Mouse (Mus musculus): Measurements from ENCODE around the gene Fbxo9. TPM values are rescaled to one million over a fixed set of nuclear protein-coding genes. Genes with fewer than 3 reads are reported as not detected.
A peak's percentile ranks its signal among the peaks of the same experiment; 100 is the strongest.
"Not testable (repeated sequence)": the region's sequence is repeated elsewhere in the genome, so short reads cannot be mapped to it uniquely, and the experiment has no call there.

Gene Fbxo9
- total RNA-seq, 2 experiments from 2014 or later, result 65.4 to 70.7 TPM

DNA sequence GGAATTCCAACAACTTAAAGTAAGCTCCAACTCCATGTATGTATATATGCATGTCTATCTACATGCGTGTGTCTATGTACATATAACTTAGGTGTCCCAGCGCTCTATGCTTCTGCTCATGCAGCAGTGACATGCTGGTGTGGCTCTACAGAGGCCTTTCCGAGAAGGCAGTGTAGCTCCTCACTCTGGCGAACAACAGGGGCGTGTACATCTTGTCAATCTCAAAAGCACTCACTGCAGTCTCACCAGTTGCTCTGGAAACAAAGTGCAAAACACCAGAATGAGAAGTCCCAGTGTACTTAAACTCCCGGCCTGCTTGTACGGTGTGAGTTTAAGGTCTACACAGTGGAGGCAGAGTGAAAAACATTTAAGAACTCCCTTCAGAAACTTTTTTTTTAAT, 27.0 kb downstream of the Fbxo9 start:
- intact Hi-C loops (cut with DNase I), result no loop called here
- no peak for DNase-seq

DNA sequence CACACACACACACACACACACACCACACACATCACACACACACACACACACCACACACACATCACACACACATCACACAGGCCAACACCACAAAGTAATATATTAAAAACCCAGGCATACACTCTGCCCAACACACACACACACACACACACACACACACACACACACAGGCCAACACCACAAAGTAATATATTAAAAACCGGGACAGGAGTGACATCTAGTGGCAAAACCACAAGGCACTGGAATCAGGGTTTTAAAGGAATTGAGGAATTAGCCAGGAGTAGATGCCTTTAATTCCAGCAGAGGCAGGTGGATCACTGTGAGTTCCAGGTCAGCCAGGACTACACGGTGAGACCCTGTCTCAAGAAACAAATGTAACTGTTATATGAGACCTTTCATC, 30.6 kb downstream of the Fbxo9 start:
- intact Hi-C loops (cut with DNase I), result no loop called here
- no peak for DNase-seq

DNA sequence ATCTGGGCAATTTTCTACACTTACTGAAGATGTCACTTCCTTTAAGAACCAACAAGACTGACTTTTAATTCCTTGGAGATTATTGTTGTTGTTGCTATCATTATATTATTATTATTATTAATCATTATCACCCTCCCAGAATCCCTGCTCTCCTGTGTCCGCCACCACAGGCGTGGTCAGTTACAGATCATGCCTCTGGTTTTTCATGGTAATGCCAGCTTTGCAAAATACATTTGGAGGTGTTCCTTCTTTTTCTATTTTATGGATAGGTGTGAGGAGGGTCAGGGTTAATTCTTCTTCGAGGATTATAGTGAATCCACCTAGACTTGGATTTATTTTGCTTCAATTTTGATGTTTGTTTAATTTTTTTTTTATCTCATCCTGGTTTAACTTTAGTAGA, 33.6 kb downstream of the Fbxo9 start:
- intact Hi-C loops (cut with DNase I), result no loop called here
- no peak for DNase-seq

DNA sequence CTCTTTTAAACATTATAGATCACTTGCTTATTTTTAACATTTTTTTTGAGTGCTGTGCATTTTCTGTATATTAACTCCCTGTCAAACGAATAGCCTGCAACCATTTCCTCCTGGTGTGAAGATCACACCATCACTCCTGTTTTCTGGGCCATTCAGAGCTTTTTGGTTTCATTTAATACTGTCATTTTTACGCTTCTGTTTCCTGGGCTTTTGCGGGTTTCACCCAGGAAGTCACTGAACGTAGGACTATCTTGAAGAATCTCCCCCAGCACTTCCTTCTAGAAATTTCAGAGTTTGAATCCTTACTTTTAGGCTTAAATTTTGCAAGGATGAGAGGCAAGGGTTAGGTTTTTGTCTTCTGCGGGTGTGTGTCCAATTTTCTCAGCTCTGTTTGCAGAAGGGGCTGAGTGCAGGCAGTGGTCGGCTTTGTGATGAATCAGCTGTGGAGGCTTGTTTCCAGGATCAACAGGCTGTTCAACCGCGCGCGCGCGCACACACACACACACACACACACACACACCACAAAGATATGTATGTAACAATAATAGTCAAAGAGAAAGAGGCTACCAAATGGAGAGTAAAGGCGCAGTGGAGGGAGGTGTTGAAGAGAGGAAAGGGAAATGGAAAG, 35.0 kb downstream of the Fbxo9 start:
- DNase-seq, result no peak
- intact Hi-C loops (cut with DNase I), result no loop called here

DNA sequence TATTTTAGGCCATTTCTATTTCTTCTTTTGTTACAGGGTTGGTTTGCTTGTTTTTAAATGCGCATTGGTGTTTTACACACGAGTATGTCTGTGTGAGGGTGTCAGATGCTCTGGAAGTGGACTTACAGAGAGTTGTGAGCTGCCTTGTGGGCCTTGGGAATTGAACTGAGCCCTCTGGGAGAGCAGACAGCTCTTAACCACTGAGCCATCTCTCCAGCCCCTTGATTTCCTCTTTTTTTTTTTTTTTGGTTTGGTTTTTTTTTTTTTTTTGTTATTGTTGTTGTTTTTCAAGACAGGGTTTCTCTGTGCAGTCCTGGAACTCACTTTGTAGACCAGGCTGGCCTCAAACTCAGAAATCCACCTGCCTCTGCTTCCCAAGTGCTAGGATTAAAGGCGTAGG, 35.6 kb downstream of the Fbxo9 start:
- intact Hi-C loops (cut with DNase I), result not testable (repeated sequence)

DNA sequence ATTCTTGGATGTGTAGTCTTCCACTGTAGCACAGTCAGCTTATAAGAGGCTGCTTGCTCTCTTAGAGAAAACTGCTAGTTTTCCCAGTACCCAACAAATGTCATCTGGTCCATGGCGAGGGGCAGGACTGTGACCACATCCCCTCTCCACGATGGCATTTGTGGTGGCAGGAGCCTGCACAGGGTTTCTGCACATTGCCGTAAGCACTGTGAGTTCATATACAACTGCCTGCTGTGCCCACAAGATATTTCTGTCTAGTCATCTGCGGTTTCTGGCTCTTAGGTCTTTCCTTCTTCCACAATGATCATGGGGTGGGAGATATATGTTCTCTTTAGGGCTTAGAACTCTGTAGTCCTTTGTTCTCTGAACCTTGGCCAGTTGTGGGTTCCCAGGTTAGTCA, 37.2 kb downstream of the Fbxo9 start:
- intact Hi-C loops (cut with DNase I), result no loop called here
- no peak for DNase-seq

More for the DNA sequence above, 35.6 kb downstream of the Fbxo9 start:
- DNase-seq, result not testable (repeated sequence)

DNA sequence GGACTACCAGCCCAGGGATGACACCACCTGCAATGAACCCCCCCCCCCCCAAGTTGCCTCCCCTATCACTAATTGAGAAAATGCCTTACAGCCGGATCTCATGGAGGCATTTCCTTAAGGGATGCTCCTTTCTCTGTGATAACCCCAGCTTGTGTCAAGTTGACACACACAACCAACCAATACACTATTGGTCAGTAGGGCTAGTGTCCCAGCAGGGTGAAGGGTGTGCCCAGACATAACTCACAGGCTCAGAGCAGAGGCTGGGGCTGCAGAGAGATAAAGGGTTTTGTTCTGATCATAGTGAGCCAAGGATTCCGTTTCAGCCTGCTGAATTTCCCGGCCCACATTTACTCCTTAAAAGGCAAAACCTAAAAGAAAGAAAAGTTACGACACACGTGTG, 38.4 kb downstream of the Fbxo9 start:
- DNase-seq, result no peak
- intact Hi-C loops (cut with DNase I), result no loop called here

DNA sequence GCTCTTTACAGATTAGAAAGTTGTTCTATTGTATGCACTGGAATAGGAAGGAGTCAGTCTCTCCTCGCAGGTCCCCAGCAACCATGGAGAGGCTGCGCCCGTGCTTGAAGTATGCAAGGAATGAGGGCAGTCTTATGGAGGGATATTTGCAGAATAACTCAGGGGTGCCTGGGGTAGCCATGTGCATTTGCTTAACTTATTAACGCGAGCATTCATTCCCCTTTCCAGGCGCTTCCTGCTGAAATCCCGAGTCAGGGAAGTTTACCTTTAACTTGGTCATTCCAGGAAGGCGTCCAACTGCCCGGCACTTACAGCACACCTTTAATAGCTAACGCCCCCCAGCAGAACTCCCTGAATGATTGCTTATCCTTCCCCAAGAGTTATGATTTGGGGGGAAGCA, 44.7 kb downstream of the Fbxo9 start:
- DNase-seq, result no peak
- intact Hi-C loops (cut with DNase I), result no loop called here

DNA sequence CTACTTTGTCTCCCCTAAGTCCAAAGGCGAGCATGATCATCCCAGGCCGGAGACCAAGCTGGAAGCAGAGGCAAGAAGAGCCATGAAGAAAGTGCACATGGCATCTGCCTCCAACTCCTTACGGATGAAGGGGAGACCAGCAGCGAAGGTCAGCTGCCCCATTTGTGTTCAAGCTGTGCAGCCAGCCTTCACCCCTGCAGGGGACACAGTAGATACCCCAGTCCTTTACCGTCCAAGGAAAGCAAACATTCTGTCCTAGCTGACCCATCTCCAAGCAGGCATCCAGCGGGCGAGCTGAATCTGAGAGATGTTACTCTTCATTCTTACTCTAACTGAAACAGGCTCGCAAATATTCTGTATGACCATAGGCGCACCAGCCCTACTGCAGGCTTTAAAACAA, 46.5 kb downstream of the Fbxo9 start:
- no peak for DNase-seq
- intact Hi-C loops (cut with DNase I), result no loop called here

DNA sequence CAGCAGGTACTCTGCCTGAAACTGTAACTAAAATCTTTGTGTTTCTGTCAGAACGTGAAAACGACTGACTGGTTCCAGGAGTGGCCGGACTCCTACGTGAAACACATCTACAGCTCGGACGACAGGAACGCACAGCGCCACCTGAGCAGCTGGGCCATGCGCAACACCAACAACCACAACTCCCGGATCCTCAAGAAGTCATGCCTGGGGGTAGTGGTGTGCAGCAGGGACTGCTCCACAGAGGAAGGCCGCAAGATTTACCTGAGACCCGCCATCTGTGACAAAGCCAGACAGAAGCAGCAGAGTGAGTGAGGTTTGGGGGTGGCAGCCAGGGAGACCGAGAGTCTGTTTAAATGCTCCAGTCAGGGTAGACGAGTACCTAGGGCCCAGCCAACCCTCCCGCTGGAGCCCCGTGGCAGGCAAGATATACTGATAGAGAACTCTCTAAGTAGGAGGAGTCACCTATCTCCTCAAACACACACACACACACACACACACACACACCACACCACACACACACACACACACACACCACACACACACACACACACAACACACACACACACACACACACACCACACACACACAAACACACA, 49.2 kb downstream of the Fbxo9 start:
- intact Hi-C loops (cut with DNase I), result no loop called here

DNA sequence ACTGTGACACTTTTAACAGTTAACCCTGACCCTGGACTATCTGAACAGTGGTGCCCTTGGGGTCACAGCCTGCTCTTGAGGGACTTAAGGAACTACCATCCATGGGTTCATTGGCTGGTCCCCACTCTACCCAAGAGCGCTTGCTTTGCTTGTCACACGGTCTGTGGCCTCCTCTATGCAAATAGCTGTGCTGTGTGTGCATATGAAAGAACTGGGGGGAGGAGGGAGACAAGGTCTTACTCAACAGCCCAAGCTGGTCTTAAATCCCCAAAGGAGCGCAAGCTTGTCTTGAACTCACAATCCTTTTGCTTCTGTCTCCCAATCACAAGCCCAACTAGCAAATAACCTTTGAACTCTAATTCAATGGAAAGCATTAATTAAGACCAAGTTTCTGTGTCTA, 54.6 kb downstream of the Fbxo9 start:
- no peak for DNase-seq

More for the DNA sequence above, 49.2 kb downstream of the Fbxo9 start:
- no peak for DNase-seq

DNA sequence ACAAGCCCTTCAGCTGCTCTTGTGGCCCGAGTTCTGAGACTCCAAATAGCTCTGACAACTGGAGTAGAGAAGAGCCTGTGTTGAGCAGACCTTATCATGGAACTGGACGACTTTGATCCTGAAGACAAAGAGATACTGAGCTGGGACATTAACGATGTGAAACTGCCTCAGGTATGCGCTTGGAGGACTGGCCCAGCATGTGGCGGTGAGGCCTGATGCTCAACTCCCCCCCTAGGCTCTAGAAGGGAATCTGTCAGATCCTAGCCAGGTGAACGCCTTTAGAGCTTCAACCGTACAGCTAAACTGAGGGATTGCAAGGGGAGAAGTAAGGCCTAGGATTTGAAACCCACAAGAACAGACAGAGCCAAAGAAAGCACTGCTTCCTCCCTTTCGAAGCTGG, 55.0 kb downstream of the Fbxo9 start:
- intact Hi-C loops (cut with DNase I), result no loop called here
- no peak for DNase-seq

More for the DNA sequence above, 54.6 kb downstream of the Fbxo9 start:
- intact Hi-C loops (cut with DNase I), result no loop called here

DNA sequence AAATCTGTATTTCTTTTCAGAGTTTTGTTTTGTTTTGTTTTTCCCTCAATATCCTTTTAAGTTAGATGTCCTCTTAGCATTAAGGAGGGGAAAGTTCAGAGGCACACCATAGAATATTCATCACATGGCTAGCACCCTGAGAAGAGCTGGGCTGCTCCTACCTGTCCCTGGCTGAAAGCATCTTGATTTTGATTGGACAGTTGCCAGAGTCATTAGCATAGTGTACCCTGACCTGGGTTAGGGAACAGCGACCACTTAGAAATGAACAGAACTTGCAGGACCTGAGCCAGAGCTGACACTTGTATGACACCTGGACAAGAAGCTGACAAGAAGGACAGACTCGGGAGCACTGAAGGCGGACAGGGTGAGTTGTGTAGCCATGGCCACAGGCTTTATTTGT, 57.2 kb downstream of the Fbxo9 start, which contains the start of gene Gcm1:
Gene Gcm1, plus strand, starts transcription at position 248 of the 400 bp plus-strand sequence.
- intact Hi-C loops (cut with DNase I), result no loop called here
- no peak for DNase-seq

DNA sequence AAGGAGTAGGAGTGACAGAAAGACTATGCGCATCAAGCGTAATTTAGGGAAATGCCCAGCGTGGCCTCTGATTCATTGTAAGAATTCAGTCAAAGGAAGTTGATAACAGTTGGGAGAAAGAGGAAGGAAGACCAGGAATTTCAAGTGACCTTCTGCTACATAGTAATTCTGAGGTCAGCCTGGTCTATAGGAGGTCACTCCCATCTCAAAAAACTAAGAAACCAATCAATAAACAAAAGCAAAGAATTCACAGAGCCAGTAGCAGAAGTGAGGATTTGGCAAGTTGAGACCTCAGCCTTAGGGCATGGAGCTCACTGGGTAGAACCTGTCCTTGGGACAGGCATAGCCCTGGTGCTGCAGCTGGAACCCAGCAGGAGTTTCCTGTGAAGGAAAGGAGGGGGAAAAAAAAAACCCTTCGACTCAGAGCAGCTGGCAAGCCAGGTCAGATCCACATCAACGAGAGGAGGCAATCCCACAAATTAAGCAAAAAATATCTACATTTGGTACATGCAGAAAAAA, 58.4 kb downstream of the Fbxo9 start:
- intact Hi-C loops (cut with DNase I), result no loop called here
- DNase-seq, result no peak

DNA sequence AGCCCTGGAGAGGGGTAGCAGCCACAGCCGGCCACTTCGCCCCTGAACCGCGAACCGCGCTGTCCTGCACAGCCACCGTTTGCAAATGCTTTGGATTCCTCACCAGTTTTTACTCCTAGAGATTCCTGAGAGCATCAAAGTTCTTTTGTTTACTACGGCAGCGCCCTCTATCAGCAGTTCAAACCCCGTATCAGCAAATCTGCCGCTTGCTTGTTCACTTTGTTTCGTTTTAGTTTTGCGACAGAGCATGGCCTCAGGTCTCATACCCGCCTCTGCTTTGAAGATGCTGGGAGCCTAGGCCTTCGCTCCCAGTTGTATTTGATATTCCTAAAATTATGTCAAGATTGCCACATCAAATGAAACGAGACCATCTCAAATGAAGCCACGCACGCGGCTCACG, 62.1 kb downstream of the Fbxo9 start:
- intact Hi-C loops (cut with DNase I), result no loop called here
- no peak for DNase-seq

DNA sequence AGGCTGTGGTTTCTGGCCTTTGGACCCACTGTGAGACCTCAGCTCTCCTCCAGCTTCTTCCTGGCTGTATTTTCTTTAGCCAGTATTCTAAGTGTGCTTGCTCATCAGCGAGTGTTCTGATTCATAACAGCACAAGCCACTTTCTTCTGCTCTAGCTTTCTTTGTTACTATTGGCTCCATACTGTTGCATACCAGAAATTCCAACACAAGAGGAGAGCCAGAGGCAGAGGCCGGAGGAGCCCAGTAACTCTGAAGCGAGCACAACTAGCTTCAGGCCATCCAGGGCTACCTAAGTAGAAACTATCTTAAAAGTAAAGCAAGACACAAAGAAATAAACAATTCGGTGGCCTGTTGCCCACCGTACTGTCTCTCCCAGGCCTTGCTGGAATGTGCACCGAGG, 63.7 kb downstream of the Fbxo9 start:
- no peak for DNase-seq
- intact Hi-C loops (cut with DNase I), result no loop called here

DNA sequence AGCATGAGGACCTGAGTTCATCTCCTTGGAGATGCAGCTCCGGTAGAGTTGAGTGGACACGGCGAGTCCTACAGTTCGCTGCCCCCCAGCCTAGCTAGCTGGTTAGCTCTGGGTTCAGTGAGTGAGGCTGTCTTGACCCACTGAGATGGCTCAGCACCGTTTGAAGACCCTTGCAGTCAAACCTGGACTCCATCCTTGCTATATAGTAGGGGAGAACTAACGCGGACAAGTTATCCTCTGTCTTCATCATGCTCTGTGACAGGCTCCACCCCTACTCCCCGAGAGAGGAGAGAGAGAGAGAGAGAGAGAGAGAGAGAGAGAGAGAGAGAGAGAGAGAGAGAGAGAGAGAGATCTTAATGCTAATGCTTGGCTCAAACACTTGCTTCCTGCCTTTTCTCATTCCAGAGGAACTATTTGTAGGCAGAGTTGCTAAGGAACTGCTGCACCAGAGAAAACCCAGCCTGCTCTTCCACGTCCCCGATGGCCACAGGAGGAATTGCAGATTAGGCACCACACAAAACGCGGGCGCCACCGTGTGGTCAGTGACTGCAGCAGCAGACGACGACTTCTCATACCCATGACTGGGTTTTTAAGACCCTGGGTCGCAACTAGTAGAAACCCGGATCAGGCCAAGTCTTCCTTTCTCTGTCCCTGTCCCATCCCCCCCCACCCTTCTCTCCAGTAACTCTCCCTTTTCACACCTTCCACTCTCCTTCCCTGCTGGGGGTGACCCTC, 69.9 kb downstream of the Fbxo9 start:
- peak; percentile 83 to 85 for DNase-seq
- intact Hi-C loops (cut with DNase I), result loop anchor here (5.0 kb wide), 1 partner anchor 442 kb away; no protein-coding TSS in a partner anchor

DNA sequence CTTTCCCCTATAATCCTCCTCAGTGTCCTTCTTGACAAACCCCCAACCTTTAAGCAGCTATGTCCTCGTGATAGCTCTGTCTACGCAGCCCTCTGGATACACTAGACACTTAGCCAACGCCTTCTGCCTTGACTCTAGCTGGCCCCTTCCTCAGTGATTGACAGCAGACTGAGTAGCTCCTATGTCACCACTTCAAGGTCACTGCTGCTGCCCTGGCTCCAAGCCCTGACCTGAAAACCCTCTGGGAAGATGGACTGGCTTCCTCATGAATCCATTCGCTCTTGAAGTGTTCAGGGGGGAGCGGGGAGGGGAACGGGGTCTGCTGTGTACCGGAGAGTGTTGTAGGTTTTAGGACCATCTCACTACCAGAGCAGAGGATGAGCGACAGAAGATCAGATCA, 73.0 kb downstream of the Fbxo9 start:
- intact Hi-C loops (cut with DNase I), result loop anchor here (5.0 kb wide), 1 partner anchor 439 kb away; no protein-coding TSS in a partner anchor
- DNase-seq, result no peak

DNA sequence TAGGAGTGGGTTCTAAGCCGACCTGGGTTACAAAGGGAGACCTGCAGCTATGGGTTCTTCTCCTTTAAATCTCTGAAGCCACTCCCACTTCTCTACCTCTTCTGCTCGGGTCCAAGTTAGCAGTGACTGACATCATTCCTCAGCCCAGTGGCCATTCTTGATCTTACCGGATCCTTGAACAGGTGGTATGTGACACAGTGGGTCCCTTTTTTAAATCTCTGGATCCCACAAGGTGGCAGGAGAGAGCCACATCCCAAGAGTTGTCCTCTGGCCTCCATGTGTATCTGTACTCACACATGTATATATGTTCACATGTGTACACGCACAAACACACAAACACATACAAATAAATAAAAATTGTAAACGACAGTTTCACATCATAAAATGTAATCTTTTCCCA, 73.6 kb downstream of the Fbxo9 start:
- DNase-seq, result no peak
- intact Hi-C loops (cut with DNase I), result loop anchor here (5.0 kb wide), 1 partner anchor 438 kb away; no protein-coding TSS in a partner anchor

DNA sequence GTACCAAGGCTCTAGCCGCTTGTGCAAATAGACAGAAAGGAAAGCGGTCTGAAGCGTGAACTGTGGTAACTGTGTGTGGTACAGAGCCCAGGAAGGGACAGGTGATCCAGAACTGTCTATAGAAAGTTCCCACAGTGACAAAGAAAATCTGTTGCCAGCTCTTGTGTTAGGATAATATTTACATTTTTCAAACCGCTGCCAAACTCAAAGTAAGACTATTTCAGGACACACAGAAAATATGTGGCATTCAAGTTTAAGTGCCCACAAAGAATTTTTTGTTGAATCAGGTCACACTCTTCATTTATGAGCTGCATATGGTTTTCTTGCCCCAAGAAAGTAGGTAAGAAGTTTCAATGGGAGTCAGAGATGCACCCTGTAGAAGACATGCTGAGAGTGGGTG, 75.9 kb downstream of the Fbxo9 start:
- DNase-seq, result no peak
- intact Hi-C loops (cut with DNase I), result no loop called here

Data from heart, postnatal 14 days (tissue).